Mouse (Mus musculus) skeletal muscle tissue, postnatal 0 days (tissue): Measurements from ENCODE around the gene 4933428G20Rik. TPM values are rescaled to one million over a fixed set of nuclear protein-coding genes. Genes with fewer than 3 reads are reported as not detected.

Experiments used
- polyA plus RNA-seq: library from polyadenylated mRNA; unstranded; fragments of >200 nt; fragmentation: Nextera tagmentation; extraction: Ambion mirVana; gene quantifications from 2 replicates; pipeline ENCODE4 v1.2.1, GENCODE M21; 2015

Gene 4933428G20Rik
- polyA plus RNA-seq: 0.28 and 0.44 TPM in 2 replicates

DNA sequence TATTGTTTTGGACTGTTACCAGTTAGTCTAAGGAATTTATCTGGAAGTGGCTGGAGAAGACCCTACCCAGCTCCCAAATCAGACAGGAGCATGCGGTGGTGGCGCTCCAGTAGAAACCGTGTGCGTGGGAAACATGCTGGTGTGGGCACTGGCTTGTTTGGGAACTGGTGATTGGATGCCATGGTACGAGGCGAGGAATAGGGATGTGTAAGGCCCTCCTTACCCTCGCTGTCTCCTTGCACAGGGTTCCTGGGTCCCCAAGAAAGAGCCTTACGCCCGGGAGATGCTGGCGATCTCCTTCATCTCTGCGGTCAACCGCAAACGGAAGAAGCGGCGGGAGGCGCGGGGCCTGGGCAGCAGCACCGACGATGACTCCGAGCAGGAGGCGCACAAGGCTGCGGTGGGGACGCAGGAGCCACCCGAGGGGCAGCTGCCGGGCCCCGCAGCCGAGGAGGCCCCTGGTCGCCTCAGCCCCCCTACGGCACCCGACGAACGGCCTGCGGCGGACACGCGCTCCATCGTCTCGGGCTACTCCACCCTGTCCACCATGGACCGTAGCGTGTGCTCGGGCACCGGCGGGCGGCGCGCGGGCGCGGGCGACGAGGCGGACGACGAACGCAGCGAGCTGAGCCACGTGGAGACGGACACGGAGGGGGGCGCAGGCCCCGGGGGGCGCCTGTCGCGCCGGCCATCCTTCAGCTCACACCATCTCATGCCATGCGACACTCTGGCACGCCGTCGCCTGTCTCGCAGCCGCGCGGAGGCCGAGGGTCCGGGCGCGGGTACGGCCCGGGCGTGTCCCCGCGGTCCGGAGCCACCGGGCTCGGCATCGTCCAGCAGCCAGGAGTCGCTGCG is at the start of gene 4933428G20Rik:
Gene 4933428G20Rik, minus strand, starts transcription at position 476 of the 855 bp plus-strand sequence.

Other genes with a start within 250 kb of the 4933428G20Rik start
- gene Npepps, start 219.7 kb downstream of the 4933428G20Rik start, polyA plus RNA-seq: 40.3 and 42.1 TPM in 2 replicates
- gene Mrpl45, start 184.6 kb downstream of the 4933428G20Rik start, polyA plus RNA-seq: 42.4 and 47.6 TPM in 2 replicates
- gene Gpr179, start 148.3 kb downstream of the 4933428G20Rik start, polyA plus RNA-seq: 0.06 and 0.08 TPM in 2 replicates
- gene Socs7, start 137.8 kb downstream of the 4933428G20Rik start, polyA plus RNA-seq: 4.2 and 4.7 TPM in 2 replicates
- 3.6 and 5.3 TPM in 2 replicates for gene Arhgap23, start 84.8 kb downstream of the 4933428G20Rik start, polyA plus RNA-seq
- gene Srcin1, start 75.8 kb upstream of the 4933428G20Rik start, polyA plus RNA-seq: 0.06 and 0.13 TPM in 2 replicates
- 0.14 and 0.23 TPM in 2 replicates for gene Epop, start 129.4 kb upstream of the 4933428G20Rik start, polyA plus RNA-seq
- 0.96 and 1.00 TPM in 2 replicates for gene Mllt6, start 163.1 kb upstream of the 4933428G20Rik start, polyA plus RNA-seq
- gene Cisd3, start 185.5 kb upstream of the 4933428G20Rik start, polyA plus RNA-seq: 94.2 and 95.9 TPM in 2 replicates
- gene Pcgf2, start 200.2 kb upstream of the 4933428G20Rik start, polyA plus RNA-seq: 3.5 and 4.0 TPM in 2 replicates
- gene Psmb3, start 203.1 kb upstream of the 4933428G20Rik start, polyA plus RNA-seq: 443 and 489 TPM in 2 replicates
- 1.9 TPM in 2 replicates for gene Pip4k2b, start 244.4 kb upstream of the 4933428G20Rik start, polyA plus RNA-seq